Mouse (Mus musculus) intestine, embryonic 14.5 days (tissue): ENCODE measurements around the gene Baz2b. TPM values are rescaled to one million over a fixed set of nuclear protein-coding genes. Genes with fewer than 3 reads are reported as not detected.

ENCODE experiments used
- ATAC-seq: fragments of 200-750 bp; cut with Nextera tagmentation; replicated peaks from 2 replicates; pipeline ENCODE4 v1.8.0; 2017; ENCODE audit warnings: low read depth, moderate number of reproducible peaks, moderate TSS enrichment, moderate library complexity; ENCODE audit not compliant: low FRiP score, low TSS enrichment
- DNase-seq: peaks from one replicate; pipeline ENCODE4 v3.0.0-alpha.2; 2018; ENCODE audit warnings: low spot score
- H3K27ac ChIP-seq: fragments of 300-500 bp; sonication (generic); 2 replicates; pipeline ENCODE4 v1.5.1; 2014; ENCODE audit warnings: low read depth, mild to moderate bottlenecking, control low read depth
- H3K27me3 ChIP-seq: fragments of 300-500 bp; sonication (generic); replicated peaks from 2 replicates; pipeline ENCODE4 v1.6.1; 2014; ENCODE audit warnings: low read length, control low read depth; ENCODE audit not compliant: control insufficient read depth, insufficient read depth
- H3K36me3 ChIP-seq: fragments of 300-500 bp; sonication (generic); 2 replicates; pipeline ENCODE4 v1.6.1; 2014; ENCODE audit warnings: low read length, control low read depth; ENCODE audit not compliant: control insufficient read depth, insufficient read depth
- H3K4me1 ChIP-seq: fragments of 300-500 bp; sonication (generic); replicated peaks from 2 replicates; pipeline ENCODE4 v1.6.1; 2014; ENCODE audit warnings: low read length, control low read depth, mixed read lengths; ENCODE audit not compliant: control insufficient read depth, insufficient read depth
- H3K4me2 ChIP-seq: fragments of 300-500 bp; sonication (generic); 2 replicates; pipeline ENCODE4 v1.6.1; 2014; ENCODE audit warnings: low read length
- H3K4me3 ChIP-seq: fragments of 300-500 bp; sonication (generic); 2 replicates; pipeline ENCODE4 v1.5.1; 2014; ENCODE audit warnings: low read depth, low read length, control low read depth, mixed read lengths
- H3K9ac ChIP-seq: fragments of 300-500 bp; sonication (generic); 2 replicates; pipeline ENCODE4 v1.6.1; 2014; ENCODE audit warnings: mild to moderate bottlenecking, low read length
- H3K9me3 ChIP-seq: fragments of 300-500 bp; sonication (generic); 2 replicates; pipeline ENCODE4 v1.6.1; 2016; ENCODE audit warnings: low read length, control low read depth; ENCODE audit not compliant: control insufficient read depth
- WGBS: fragments of 180-500 bp; shearing (Covaris S2); extraction: QIAGEN DNeasy Blood & Tissue Kit; methylation state at CpG from one replicate; pipeline ENCODE4 v1.1.7; 2014; 5-methylcytosine and 5-hydroxymethylcytosine counted together
- polyA plus RNA-seq: library from polyadenylated mRNA; unstranded; fragments of >200 nt; fragmentation: Nextera tagmentation; extraction: Ambion mirVana; gene quantifications from 2 replicates; pipeline ENCODE4 v1.2.1, GENCODE M21; 2014

Gene Baz2b
- polyA plus RNA-seq, 1 experiment from 2014 or later = 52.3 TPM

- DNase-seq (peak; percentile 47), ATAC-seq (peak; percentile 61)
- Histone ChIP-seq H3K9ac (no peak overlapping the region), H3K4me2 (no peak overlapping the region), H3K27me3 (no peaks in the 10 kb centered on the region), H3K4me3 (no peak overlapping the region), H3K9me3 (no peaks in the 10 kb centered on the region), H3K36me3 (peaks cover 46% of the 10 kb centered on the region), H3K4me1 (no peaks in the 10 kb centered on the region), H3K27ac (0 out of 2 replicates have a peak overlapping the region, but pooled peaks have one; percentile 33)
- 53% methylated on average over 5 of the region's 5 CpGs for WGBS
These were observed 206.5 kb downstream of the Baz2b start for GRCm38 (mm10) chr2:60003038-60003664.

DNA sequence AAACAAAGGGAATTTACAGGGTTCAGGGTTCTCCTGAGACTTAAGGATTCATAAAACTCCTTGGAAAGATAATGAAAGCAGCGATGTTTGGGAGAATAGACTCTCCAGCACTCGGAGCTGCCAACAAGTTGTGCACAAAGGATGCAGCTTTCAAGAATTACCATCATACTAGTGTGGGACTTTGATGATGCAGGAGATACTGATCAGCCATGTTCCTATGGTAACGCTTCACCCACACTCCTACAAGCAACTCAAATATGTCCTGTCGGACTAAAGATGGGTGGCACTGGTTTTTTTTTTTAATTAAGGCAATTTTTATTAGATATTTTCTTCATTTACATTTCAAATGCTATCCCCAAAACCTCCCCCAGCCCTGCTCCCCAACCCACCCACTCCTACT is 209.4 kb downstream of the Baz2b start:
- DNase-seq (no peak), ATAC-seq (no peak)
- Histone ChIP-seq H3K27me3 (no peaks in the 10 kb centered on the region), H3K4me1 (no peaks in the 10 kb centered on the region), H3K4me3 (no peak overlapping the region), H3K36me3 (peaks cover 39% of the 10 kb centered on the region; the same call in 1 of the 2 replicates), H3K9ac (no peak overlapping the region), H3K27ac (no peak overlapping the region), H3K9me3 (no peaks in the 10 kb centered on the region), H3K4me2 (no peak overlapping the region)
- WGBS = 97% methylated on average over 4 of the region's 4 CpGs

DNA sequence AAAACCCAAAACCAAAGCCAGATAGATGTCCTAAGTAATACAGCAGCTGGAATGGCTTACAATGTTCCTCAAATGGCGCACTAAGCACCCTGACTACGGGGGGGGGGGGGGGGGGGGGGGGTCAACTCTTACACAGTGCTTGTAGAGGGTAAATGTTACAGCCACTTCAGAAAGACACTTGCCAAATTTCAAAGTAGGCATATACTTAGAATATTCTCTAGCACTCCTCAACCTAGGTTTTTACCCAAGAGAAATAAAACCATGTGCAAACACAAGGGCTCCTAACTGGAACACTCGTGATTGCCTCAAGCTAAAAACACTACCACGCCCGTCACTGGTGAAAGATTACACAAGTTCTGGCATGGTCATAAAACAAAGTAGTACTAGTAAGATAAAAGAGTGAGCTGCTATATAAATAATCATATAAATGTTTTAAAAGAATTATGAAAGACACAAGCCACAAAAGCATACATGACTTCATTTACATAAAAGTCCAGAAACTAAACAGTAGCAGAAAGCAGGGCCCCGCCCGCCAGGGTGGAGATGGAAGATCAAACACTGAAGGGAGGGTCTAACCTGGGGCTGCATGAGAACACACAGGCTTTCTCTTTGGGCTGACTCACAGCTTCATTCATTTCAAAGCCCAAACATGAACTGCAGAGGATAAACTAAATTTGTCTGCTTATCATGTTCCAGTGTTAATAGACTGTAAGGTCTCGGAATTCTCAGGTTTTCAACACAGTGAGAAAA is 212.0 kb downstream of the Baz2b start:
- Histone ChIP-seq H3K4me1 (no peaks in the 10 kb centered on the region; the same call in 1 of the 2 replicates), H3K36me3 (peaks cover 18% of the 10 kb centered on the region; the same call in 1 of the 2 replicates), H3K4me3 (no peak overlapping the region), H3K9ac (no peak overlapping the region), H3K27ac (no peak overlapping the region), H3K9me3 (no peaks in the 10 kb centered on the region), H3K27me3 (no peaks in the 10 kb centered on the region), H3K4me2 (no peak overlapping the region)
- DNase-seq = peak; percentile 49
- 55% methylated on average over 8 of the region's 8 CpGs for WGBS
- no peak; the same call in 1 of the 2 replicates for ATAC-seq

DNA sequence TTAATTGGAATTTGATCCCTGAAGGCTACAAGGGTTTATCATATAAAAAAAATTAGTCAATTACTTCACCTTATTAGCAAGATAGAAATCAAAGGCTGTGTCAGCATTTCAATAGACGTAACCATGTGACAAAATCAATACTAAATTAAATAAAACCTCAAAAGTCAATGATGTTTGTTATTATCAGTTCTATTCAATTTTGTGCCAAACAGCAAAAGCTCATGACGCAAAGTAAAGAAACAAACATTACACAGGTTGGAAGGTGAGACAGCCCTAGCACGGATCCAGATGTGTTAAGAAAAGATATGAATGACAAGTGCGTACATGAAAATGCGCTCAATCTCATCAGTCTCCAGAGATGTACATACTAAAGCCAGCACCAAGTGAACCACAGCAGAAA is 212.7 kb downstream of the Baz2b start:
- H3K27me3 ChIP-seq = no peaks in the 10 kb centered on the region
- WGBS = 91% methylated on average over 5 of the region's 5 CpGs
- no peak for ATAC-seq

GRCm38 (mm10) chr2:59993190-59993535 is 216.5 kb downstream of the Baz2b start:
- WGBS = 73% methylated on average over 3 of the region's 3 CpGs
- Histone ChIP-seq H3K9ac (no peak overlapping the region), H3K36me3 (peaks cover 3% of the 10 kb centered on the region; the same call in 1 of the 2 replicates), H3K4me2 (no peak overlapping the region), H3K27ac (no peak overlapping the region), H3K9me3 (no peaks in the 10 kb centered on the region), H3K4me3 (no peak overlapping the region), H3K4me1 (no peaks in the 10 kb centered on the region; the same call in 1 of the 2 replicates), H3K27me3 (no peaks in the 10 kb centered on the region)
- DNase-seq (peak; percentile 39), ATAC-seq (no peak)

More for the DNA sequence above, 212.7 kb downstream of the Baz2b start:
- Histone ChIP-seq H3K4me3 (no peak overlapping the region), H3K4me1 (no peaks in the 10 kb centered on the region; the same call in 1 of the 2 replicates), H3K4me2 (no peak overlapping the region), H3K36me3 (peaks cover 20% of the 10 kb centered on the region; the same call in 1 of the 2 replicates), H3K27ac (no peak overlapping the region), H3K9me3 (no peaks in the 10 kb centered on the region), H3K9ac (no peak overlapping the region)
- peak; percentile 32 for DNase-seq

DNA sequence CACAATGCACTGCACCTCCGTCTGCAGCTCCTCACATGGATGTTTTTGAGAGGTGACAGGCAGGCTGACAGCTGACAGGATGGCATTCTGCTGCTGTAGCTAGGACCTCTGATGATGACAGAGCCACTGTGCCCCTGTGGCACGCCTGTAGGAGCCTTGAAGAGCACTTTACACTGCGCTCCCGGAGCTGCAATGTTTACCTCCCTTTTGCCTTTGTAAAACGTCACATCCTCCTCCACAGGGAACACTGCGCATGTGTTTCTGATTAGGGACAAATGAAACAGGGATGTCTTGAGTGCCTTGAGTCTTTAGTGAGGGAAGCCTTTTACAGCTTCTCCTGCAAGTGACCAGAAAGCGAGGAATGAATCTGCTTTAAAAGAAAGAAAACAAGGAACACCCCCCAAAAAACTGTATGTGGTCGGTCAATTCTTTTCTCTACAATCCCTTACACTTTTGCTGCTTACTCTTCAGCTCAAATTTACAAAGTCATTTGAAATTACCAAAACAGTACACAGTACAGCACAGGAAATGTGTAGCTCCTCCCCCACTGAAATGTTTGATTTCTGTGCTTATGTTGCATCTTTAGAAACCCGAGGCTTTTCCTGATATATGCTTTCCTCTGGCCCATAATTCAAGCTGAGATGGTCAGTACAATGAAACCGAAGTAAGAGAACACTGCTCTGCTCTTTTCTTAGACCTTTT is 217.0 kb downstream of the Baz2b start:
- DNase-seq (no peak), ATAC-seq (no peak)
- H3K4me3 ChIP-seq = no peak overlapping the region
- no peaks in the 10 kb centered on the region; the same call in 1 of the 2 replicates for H3K4me1 ChIP-seq
- no peaks in the 10 kb centered on the region for H3K9me3 ChIP-seq
- no peak overlapping the region for H3K27ac ChIP-seq
- WGBS = 50% methylated on average over 10 of the region's 10 CpGs
- no peak overlapping the region for H3K4me2 ChIP-seq
- no peaks in the 10 kb centered on the region for H3K27me3 ChIP-seq
- H3K9ac ChIP-seq = no peak overlapping the region
- H3K36me3 ChIP-seq = peaks cover 3% of the 10 kb centered on the region; the same call in 1 of the 2 replicates

DNA sequence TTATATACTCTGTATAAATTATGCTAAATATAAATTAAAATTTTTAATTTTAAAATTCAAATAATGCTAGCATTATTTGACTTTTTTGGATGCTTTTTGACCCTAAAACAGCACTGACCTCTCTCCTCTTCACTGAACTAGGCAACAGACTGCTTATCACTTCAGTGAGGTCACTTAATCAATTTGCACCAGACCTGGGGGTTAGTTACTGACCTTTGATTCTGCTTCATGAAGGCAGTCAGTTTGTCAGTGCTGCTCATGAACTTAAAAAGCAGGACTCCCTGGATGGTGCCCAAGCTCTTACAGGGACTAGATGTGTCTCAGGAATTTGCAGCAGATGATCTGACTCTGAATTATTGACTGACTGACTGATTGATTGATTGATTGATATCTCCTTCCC is 217.9 kb downstream of the Baz2b start:
- ATAC-seq = no peak
- DNase-seq = no peak
- H3K27ac ChIP-seq = no peak overlapping the region
- H3K4me2 ChIP-seq = no peak overlapping the region
- no peaks in the 10 kb centered on the region for H3K27me3 ChIP-seq
- H3K4me3 ChIP-seq = no peak overlapping the region
- H3K4me1 ChIP-seq = no peaks in the 10 kb centered on the region; the same call in 1 of the 2 replicates
- H3K36me3 ChIP-seq = peaks cover 3% of the 10 kb centered on the region; the same call in 1 of the 2 replicates
- no peak overlapping the region for H3K9ac ChIP-seq
- no peaks in the 10 kb centered on the region for H3K9me3 ChIP-seq

DNA sequence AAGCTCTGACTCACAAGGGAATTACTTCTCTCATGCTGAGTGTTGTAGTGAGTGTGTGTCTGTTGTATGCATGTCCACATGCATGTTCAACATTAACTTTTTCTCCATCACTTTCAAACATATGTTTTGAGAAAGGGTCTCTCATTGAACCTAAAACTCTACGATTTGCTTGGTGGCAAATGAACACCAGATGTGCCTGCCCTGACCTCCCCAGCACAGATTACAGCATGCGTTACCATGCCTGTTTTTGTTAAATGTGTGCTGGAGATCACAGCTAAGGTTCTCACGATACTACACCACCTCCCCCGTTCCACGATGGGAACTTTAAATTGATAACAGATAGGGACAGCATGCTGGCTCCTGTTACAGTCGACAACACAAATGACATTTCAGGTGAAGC is 222.1 kb downstream of the Baz2b start:
- DNase-seq (no peak), ATAC-seq (no peak)
- H3K4me3 ChIP-seq = no peak overlapping the region
- 65% methylated on average over 6 of the region's 6 CpGs for WGBS
- H3K9me3 ChIP-seq = no peaks in the 10 kb centered on the region
- no peak overlapping the region for H3K4me2 ChIP-seq
- no peak overlapping the region for H3K9ac ChIP-seq
- peaks cover under 1% of the 10 kb centered on the region; the same call in 1 of the 2 replicates for H3K4me1 ChIP-seq
- peaks cover 7% of the 10 kb centered on the region for H3K36me3 ChIP-seq
- H3K27ac ChIP-seq = no peak overlapping the region
- no peaks in the 10 kb centered on the region for H3K27me3 ChIP-seq
